Mouse (Mus musculus) intestine, postnatal 0 days (tissue): ENCODE results near the gene Ppp1r13l. TPM values are rescaled to one million over a fixed set of nuclear protein-coding genes. Genes with fewer than 3 reads are reported as not detected.

Experiments
- ATAC-seq: fragments of 200-750 bp; cut with Nextera tagmentation; 2 replicates; pipeline ENCODE4 v1.8.0; 2017; ENCODE audit warnings: mild to moderate bottlenecking, moderate TSS enrichment, moderate library complexity
- H3K27ac ChIP-seq: fragments of 300-500 bp; sonication (generic); 2 replicates; pipeline ENCODE4 v1.5.1; 2014; ENCODE audit warnings: mild to moderate bottlenecking, low read depth, low read length, moderate library complexity
- H3K27me3 ChIP-seq: fragments of 300-500 bp; sonication (generic); replicated peaks from 2 replicates; pipeline ENCODE4 v1.6.1; 2014; ENCODE audit warnings: low read length, mixed read lengths; ENCODE audit not compliant: control insufficient read depth, insufficient read depth
- H3K36me3 ChIP-seq: fragments of 300-500 bp; sonication (generic); 2 replicates; pipeline ENCODE4 v1.6.1; 2014; ENCODE audit warnings: mild to moderate bottlenecking, moderate library complexity; ENCODE audit not compliant: control insufficient read depth, insufficient read depth
- H3K4me1 ChIP-seq: fragments of 300-500 bp; sonication (generic); replicated peaks from 2 replicates; pipeline ENCODE4 v1.6.1; 2014; ENCODE audit warnings: antibody characterized with exemption, low read length, mixed read lengths; ENCODE audit not compliant: control insufficient read depth, insufficient read depth
- H3K4me2 ChIP-seq: fragments of 300-500 bp; sonication (generic); replicated peaks from 2 replicates; pipeline ENCODE4 v1.6.1; 2014; ENCODE audit warnings: low read depth, mild to moderate bottlenecking, moderate library complexity
- H3K4me3 ChIP-seq: fragments of 300-500 bp; sonication (generic); 2 replicates; pipeline ENCODE4 v1.5.1; 2014; ENCODE audit warnings: low read depth, low read length
- H3K9ac ChIP-seq: fragments of 300-500 bp; sonication (generic); 2 replicates; pipeline ENCODE4 v1.6.1; 2014; ENCODE audit warnings: mild to moderate bottlenecking, low read depth, low read length
- H3K9me3 ChIP-seq: fragments of 300-500 bp; sonication (generic); 2 replicates; pipeline ENCODE4 v1.6.1; 2016; ENCODE audit warnings: mixed run types; ENCODE audit not compliant: control insufficient read depth
- CTCF ChIP-seq: sonication (generic); IDR thresholded peaks from 2 replicates; pipeline ENCODE4 v1.5.1; 2016; ENCODE audit warnings: low read depth, mild to moderate bottlenecking, control low read depth, antibody characterized with exemption, moderate library complexity
- WGBS: fragments of 180-500 bp; shearing (Covaris S2); extraction: QIAGEN DNeasy Blood & Tissue Kit; methylation state at CpG from one replicate; pipeline ENCODE4 v1.1.7; 2014; 5-methylcytosine and 5-hydroxymethylcytosine counted together
- polyA plus RNA-seq: library from polyadenylated mRNA; unstranded; fragments of >200 nt; fragmentation: Nextera tagmentation; extraction: Ambion mirVana; gene quantifications from 2 replicates; pipeline ENCODE4 v1.2.1, GENCODE M21; 2015

Gene Ppp1r13l
- polyA plus RNA-seq, 1 experiment from 2014 or later, result 1.4 TPM

DNA sequence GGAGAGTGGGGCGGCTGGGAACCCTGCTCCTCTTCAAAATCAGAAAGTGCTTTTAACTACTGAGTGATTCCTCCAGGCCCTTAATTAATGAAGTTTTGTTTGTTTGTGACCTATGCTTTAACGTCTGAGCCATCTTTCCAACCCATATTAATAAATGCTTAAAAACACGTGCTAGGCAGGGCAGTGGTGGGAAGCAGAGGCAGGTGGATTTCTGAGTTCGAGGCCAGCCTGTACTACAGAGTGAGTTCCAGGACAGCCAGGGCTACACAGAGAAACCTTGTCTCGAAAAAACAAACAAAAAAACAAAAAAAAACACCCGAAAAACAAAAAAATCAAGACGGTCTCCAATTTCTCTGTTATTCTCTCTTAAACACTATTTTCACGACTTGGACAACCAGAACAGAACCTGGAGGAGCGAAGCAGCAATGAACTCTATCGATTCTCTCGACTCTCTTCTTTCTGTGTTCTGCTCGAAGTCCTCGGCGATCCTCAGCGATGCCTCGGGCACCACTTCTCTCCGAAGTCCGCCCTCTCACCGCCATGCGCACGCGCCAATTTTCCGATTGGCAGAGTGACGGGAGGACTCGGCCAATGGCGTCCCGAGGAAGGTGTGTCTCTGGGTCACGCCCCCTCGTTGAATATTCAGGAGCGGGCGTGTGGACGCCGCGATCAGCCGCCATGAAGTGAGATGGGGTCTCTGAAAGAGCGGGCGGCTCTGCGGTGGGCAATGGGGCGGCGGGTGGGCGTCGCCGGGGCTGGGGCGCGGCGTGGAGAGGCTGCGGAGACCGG, 22.0 kb downstream of the Ppp1r13l start, which contains the start of gene Ercc2:
TSS of gene Ercc2 (plus strand) at position 634 of the 789 bp plus-strand sequence.
- TF ChIP-seq CTCF, result no peak
- Histone ChIP-seq H3K9me3 (no peaks in the 10 kb centered on the region), H3K4me3 (peak within 1 kb of the TSS; percentile 89), H3K9ac (peak within 1 kb of the TSS; percentile 74), H3K27ac (peak within 1 kb of the TSS; percentile 35; the same call in 1 of the 2 replicates), H3K36me3 (peaks cover 16% of the 10 kb centered on the region), H3K27me3 (no peaks in the 10 kb centered on the region), H3K4me2 (peak within 1 kb of the TSS; percentile 94), H3K4me1 (no peaks in the 10 kb centered on the region)
- WGBS, result 5% methylated on average over 48 of the region's 48 CpGs
- peak; percentile 97 for ATAC-seq

DNA sequence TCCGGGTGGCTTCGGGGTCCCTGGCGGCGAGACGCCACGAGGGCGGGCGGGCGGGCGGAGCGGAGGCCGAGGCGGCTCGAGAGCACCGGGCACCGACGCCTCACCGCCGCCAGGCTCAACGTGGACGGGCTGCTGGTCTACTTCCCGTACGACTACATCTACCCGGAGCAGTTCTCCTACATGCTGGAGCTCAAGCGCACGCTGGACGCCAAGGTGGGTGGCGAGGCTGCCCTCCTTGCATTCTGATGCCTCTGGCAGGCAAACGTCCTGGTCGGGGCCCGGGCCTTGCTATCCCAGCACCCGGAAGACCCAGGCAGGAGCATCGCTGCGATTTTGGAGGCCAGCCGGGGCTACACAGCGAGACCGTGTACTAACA, 22.6 kb downstream of the Ppp1r13l start:
- no peak for TF ChIP-seq CTCF
- WGBS, result under 1% methylated on average over 27 of the region's 37 CpGs
- Histone ChIP-seq H3K27ac (peak overlapping the region; percentile 35; the same call in 1 of the 2 replicates), H3K4me2 (peak overlapping the region; percentile 94), H3K4me3 (peak overlapping the region; percentile 89), H3K9me3 (no peaks in the 10 kb centered on the region), H3K9ac (peak overlapping the region; percentile 74), H3K27me3 (no peaks in the 10 kb centered on the region), H3K4me1 (no peaks in the 10 kb centered on the region), H3K36me3 (peaks cover 22% of the 10 kb centered on the region)
- peak; percentile 78 for ATAC-seq

DNA sequence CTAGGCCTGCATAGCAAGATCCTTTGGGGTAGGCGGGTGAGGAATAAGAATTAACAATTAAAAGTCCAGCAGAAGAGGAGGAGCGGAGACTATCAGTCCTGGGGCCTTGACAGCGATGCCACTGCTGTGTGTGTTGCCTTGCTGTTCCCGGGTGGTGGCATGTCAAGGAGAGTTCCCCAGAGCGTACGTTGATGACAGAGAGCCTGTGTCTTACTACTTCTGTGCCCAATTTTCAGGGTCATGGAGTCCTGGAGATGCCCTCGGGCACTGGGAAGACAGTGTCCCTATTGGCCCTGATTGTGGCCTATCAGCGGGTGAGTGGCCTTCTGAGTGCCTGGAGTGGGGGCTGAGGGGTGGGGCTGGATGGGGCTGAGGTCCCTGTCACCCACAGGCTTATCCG, 24.2 kb downstream of the Ppp1r13l start:
- Histone ChIP-seq H3K9ac (no peak overlapping the region), H3K27ac (no peak overlapping the region), H3K9me3 (no peaks in the 10 kb centered on the region), H3K36me3 (peaks cover 35% of the 10 kb centered on the region), H3K4me3 (no peak overlapping the region), H3K4me2 (no peak overlapping the region), H3K27me3 (no peaks in the 10 kb centered on the region), H3K4me1 (no peaks in the 10 kb centered on the region)
- WGBS, result 89% methylated on average over 9 of the region's 9 CpGs
- ATAC-seq, result no peak
- no peak for TF ChIP-seq CTCF

DNA sequence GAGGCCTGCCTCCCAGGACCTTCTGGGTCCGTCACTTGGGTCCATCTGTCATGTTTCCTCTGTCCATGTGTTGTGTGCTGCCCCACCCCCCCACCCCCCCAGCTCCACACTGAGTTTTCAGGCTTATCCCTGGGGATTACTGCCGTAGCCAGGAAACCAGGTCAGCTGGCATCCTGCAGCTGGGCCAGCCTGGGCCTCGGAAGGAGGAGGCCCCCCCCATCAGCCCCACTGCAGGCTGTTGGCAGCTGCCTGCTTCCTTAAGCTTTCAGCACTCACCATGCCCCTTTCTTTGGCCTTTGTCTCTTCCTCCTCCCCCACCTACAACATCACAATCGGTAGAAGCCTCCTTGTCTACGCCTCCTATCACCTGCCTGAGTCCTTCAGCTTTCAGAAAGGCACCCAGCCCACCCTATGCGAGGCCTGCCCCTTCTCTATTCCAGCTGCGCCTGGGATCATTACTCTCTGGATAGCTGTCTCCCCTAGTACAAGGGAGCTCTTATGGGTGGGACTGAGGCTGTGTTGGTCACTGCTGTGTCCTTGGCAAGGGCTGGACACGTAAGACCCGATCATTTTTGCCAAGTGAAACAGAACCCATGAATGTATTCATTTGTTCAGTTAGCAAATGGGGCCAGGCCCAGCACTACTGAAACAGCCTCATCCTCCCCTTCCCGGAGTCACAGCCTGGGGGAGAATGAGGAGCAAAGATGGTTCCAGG, 29.3 kb downstream of the Ppp1r13l start:
- Histone ChIP-seq H3K36me3 (peaks cover 79% of the 10 kb centered on the region), H3K4me3 (no peak overlapping the region), H3K27ac (no peak overlapping the region; the same call in 1 of the 2 replicates), H3K4me1 (no peaks in the 10 kb centered on the region), H3K9ac (no peak overlapping the region), H3K27me3 (no peaks in the 10 kb centered on the region), H3K4me2 (no peak overlapping the region), H3K9me3 (no peaks in the 10 kb centered on the region)
- no peak for TF ChIP-seq CTCF
- no peak for ATAC-seq
- 82% methylated on average over 10 of the region's 10 CpGs for WGBS

DNA sequence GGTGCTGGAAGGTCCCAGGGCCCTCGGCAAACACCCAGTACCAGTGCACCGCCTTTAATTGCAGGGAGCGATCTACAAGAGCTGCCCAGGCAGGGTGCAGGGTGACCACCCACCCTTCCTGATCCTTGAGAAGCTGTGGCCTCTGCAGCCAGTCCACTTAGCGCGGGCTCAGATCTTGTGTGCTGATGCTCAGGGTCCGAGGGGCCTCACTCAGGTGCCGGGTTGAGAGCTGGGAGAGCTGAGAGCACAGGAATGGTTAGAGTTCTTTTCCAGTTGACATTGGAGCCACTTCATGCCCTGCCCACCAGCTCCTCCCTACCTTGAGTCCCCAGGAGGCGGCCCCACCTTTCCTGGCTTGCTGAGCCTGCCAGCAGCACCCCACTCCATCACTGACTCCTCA, 34.9 kb downstream of the Ppp1r13l start:
- Histone ChIP-seq H3K9ac (no peak overlapping the region), H3K36me3 (peaks cover 60% of the 10 kb centered on the region), H3K27ac (no peak overlapping the region), H3K27me3 (no peaks in the 10 kb centered on the region), H3K9me3 (no peaks in the 10 kb centered on the region), H3K4me2 (no peak overlapping the region), H3K4me3 (no peak overlapping the region), H3K4me1 (no peaks in the 10 kb centered on the region)
- 86% methylated on average over 8 of the region's 8 CpGs for whole genome bisulfite sequencing
- no peak for TF ChIP-seq CTCF
- ATAC-seq, result no peak

DNA sequence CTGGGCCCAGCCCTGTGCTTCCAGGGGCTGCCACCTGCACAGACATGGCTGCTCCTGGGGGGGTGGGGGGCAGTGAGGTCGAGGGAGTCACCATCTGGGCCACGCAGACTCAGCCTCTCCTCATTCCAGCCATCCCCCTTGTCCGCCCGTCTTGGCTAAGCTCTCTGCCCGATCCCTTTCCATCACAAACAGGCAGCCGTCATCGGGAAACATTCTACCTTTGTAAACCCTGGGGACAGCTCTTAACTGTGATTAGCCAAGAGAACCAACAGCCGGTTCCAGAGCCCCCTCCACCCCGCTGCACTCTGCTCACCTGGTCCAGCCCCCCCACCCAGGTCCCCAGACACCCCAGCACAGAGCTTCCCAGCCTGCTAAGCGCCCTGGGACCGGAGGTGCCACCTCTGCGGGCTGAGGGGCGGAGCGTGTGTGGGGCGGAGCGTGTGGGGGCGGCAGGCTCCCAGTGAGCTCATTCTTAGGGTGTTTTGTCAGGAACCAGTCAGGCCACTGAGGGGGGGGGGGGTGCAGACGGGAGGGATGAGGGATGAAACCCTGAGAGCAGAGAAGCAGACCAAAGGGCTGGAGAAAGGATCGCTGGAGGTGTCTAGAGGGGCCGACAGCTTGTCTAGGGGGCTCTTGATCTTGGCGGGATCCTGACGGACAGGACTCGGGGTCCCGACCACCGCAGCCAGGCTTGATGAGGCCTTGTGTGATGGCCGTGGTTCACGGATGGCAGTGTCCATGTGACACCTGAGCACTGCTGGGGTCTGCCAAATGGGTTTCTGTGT, 40.1 kb downstream of the Ppp1r13l start:
- ATAC-seq, result peak; percentile 33; the same call in 1 of the 2 replicates
- 3% methylated on average over 27 of the region's 27 CpGs for WGBS
- H3K27ac ChIP-seq, result no peak overlapping the region
- no peak for TF ChIP-seq CTCF
- peak overlapping the region; percentile 26 for H3K4me3 ChIP-seq
- H3K27me3 ChIP-seq, result peaks cover 34% of the 10 kb centered on the region
- peak overlapping the region; percentile 17; the same call in 1 of the 2 replicates for H3K9ac ChIP-seq
- peaks cover 8% of the 10 kb centered on the region; the same call in 1 of the 2 replicates for H3K36me3 ChIP-seq
- no peaks in the 10 kb centered on the region for H3K9me3 ChIP-seq
- 0 out of 2 replicates have a peak, but pooled peaks cover 6% of the 10 kb centered on the region for H3K4me1 ChIP-seq
- peak overlapping the region; percentile 71 for H3K4me2 ChIP-seq
